Mouse (Mus musculus) midbrain, embryonic 11.5 days (tissue): ENCODE measurements at regions not wholly inside any gene's neighbourhood (a gene's known extent, or its start where the extent isn't known, plus 50 kb on each side); places are given as distances from the start of the nearest gene placed in this dataset.
A peak's percentile ranks its signal among the peaks of the same experiment; 100 is the strongest.
"Not testable (repeated sequence)": the region's sequence is repeated elsewhere in the genome, so short reads cannot be mapped to it uniquely, and the experiment has no call there.

Source experiments
- ATAC-seq: fragments of 200-750 bp; cut with Nextera tagmentation; 2 replicates; pipeline ENCODE4 v1.8.0; 2017; ENCODE audit warnings: moderate TSS enrichment, moderate library complexity; ENCODE audit not compliant: low FRiP score
- DNase-seq: peaks from one replicate; pipeline ENCODE4 v3.0.0; 2015; ENCODE audit warnings: low spot score; ENCODE audit errors: missing footprints
- H3K27ac ChIP-seq: fragments of 300-500 bp; sonication (generic); 2 replicates; pipeline ENCODE4 v1.5.1; 2014; ENCODE audit warnings: low read depth, low read length
- H3K27me3 ChIP-seq: fragments of 300-500 bp; sonication (generic); 2 replicates; pipeline ENCODE4 v1.6.1; 2014; ENCODE audit warnings: mild to moderate bottlenecking, low read length, moderate library complexity, mixed read lengths; ENCODE audit not compliant: control insufficient read depth, insufficient read depth
- H3K36me3 ChIP-seq: fragments of 300-500 bp; sonication (generic); 2 replicates; pipeline ENCODE4 v1.6.1; 2014; ENCODE audit warnings: mild to moderate bottlenecking, low read length, moderate library complexity, mixed read lengths; ENCODE audit not compliant: control insufficient read depth, insufficient read depth
- H3K4me1 ChIP-seq: fragments of 300-500 bp; sonication (generic); 2 replicates; pipeline ENCODE4 v1.6.1; 2014; ENCODE audit warnings: low read length; ENCODE audit not compliant: control insufficient read depth, insufficient read depth
- H3K4me2 ChIP-seq: fragments of 300-500 bp; sonication (generic); 2 replicates; pipeline ENCODE4 v1.6.1; 2014; ENCODE audit warnings: mild to moderate bottlenecking, moderate library complexity
- H3K4me3 ChIP-seq: fragments of 300-500 bp; sonication (generic); 2 replicates; pipeline ENCODE4 v1.5.1; 2014; ENCODE audit warnings: low read depth, low read length
- H3K9ac ChIP-seq: fragments of 300-500 bp; sonication (generic); 2 replicates; pipeline ENCODE4 v1.6.1; 2014; ENCODE audit warnings: low read length
- H3K9me3 ChIP-seq: fragments of 300-500 bp; sonication (generic); 2 replicates; pipeline ENCODE4 v1.6.1; 2016; ENCODE audit warnings: low read length; ENCODE audit not compliant: control insufficient read depth
- WGBS: fragments of 180-500 bp; shearing (Covaris S2); extraction: QIAGEN DNeasy Blood & Tissue Kit; methylation state at CpG from one replicate; pipeline ENCODE4 v1.1.7; 2014; 5-methylcytosine and 5-hydroxymethylcytosine counted together

GRCm38 (mm10) chr12:119102106-119102505 lies 135.9 kb upstream of the Abcb5 start:
- H3K9me3 ChIP-seq, H3K27ac ChIP-seq, H3K36me3 ChIP-seq, H3K4me2 ChIP-seq, H3K4me1 ChIP-seq, DNase-seq, H3K9ac ChIP-seq, H3K27me3 ChIP-seq, H3K4me3 ChIP-seq, ATAC-seq: not testable (repeated sequence)
- 82% methylated on average over 2 of the region's 2 CpGs for WGBS

- H3K27ac ChIP-seq = no peak overlapping the region
- H3K4me1 ChIP-seq = no peaks in the 10 kb centered on the region
- no peak overlapping the region for H3K9ac ChIP-seq
- H3K4me3 ChIP-seq = no peak overlapping the region
- ATAC-seq (no peak), DNase-seq (no peak)
- H3K36me3 ChIP-seq = no peaks in the 10 kb centered on the region
- H3K4me2 ChIP-seq = no peak overlapping the region
- H3K9me3 ChIP-seq = no peaks in the 10 kb centered on the region
- H3K27me3 ChIP-seq = no peaks in the 10 kb centered on the region
Observed at GRCm38 (mm10) chr12:119099736-119100135, 133.5 kb upstream of the Abcb5 start.

- H3K4me3 ChIP-seq = no peak overlapping the region
- no peak for ATAC-seq
- H3K27ac ChIP-seq = no peak overlapping the region
- no peak overlapping the region for H3K9ac ChIP-seq
- no peaks in the 10 kb centered on the region for H3K9me3 ChIP-seq
- H3K4me1 ChIP-seq = no peaks in the 10 kb centered on the region
- DNase-seq = no peak
- no peak overlapping the region for H3K4me2 ChIP-seq
- no peaks in the 10 kb centered on the region for H3K36me3 ChIP-seq
- 48% methylated on average over 1 of the region's 1 CpGs for WGBS
- no peaks in the 10 kb centered on the region for H3K27me3 ChIP-seq
Observed at GRCm38 (mm10) chr12:119097814-119098213, 131.6 kb upstream of the Abcb5 start.

GRCm38 (mm10) chr12:119094314-119094713 lies 128.1 kb upstream of the Abcb5 start:
- 100% methylated on average over 1 of the region's 1 CpGs for WGBS
- H3K27me3 ChIP-seq = no peaks in the 10 kb centered on the region
- DNase-seq = no peak
- H3K4me3 ChIP-seq = no peak overlapping the region
- H3K9me3 ChIP-seq = no peaks in the 10 kb centered on the region
- H3K9ac ChIP-seq = no peak overlapping the region
- no peaks in the 10 kb centered on the region for H3K36me3 ChIP-seq
- H3K4me1 ChIP-seq = no peaks in the 10 kb centered on the region
- no peak overlapping the region for H3K27ac ChIP-seq
- H3K4me2 ChIP-seq = no peak overlapping the region
- ATAC-seq = no peak

GRCm38 (mm10) chr12:119093402-119093801 lies 127.2 kb upstream of the Abcb5 start:
- H3K27ac ChIP-seq = no peak overlapping the region
- WGBS = 97% methylated on average over 2 of the region's 2 CpGs
- DNase-seq (no peak), ATAC-seq (no peak)
- H3K4me2 ChIP-seq = no peak overlapping the region
- no peaks in the 10 kb centered on the region for H3K4me1 ChIP-seq
- no peak overlapping the region for H3K9ac ChIP-seq
- no peaks in the 10 kb centered on the region for H3K36me3 ChIP-seq
- H3K27me3 ChIP-seq = no peaks in the 10 kb centered on the region
- no peaks in the 10 kb centered on the region for H3K9me3 ChIP-seq
- no peak overlapping the region for H3K4me3 ChIP-seq

DNA sequence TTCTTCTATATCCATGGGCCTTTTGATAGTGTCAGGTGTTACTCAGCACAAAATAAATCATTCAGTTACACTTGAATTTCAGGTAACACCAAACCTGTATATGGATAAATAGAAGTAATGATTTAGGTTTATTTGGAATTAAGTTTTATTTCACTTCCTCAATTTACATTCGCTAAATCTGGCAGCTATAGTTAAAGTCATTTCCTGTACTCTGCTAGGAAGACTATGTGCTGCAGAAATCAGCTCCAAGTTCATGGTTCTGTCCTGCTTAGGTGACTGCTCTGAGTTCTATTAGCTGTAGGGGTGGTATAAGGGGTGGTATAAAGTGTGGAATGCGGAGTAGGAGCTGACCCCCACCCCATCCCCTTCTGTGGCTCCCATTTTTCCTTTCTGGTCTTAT lies 123.1 kb upstream of the Abcb5 start:
- WGBS = 91% methylated on average over 2 of the region's 2 CpGs
- Histone ChIP-seq H3K27me3 (no peaks in the 10 kb centered on the region), H3K4me1 (no peaks in the 10 kb centered on the region), H3K27ac (no peak overlapping the region), H3K9ac (no peak overlapping the region), H3K4me3 (no peak overlapping the region), H3K36me3 (no peaks in the 10 kb centered on the region), H3K9me3 (no peaks in the 10 kb centered on the region), H3K4me2 (no peak overlapping the region)
- DNase-seq = no peak
- ATAC-seq = no peak

DNA sequence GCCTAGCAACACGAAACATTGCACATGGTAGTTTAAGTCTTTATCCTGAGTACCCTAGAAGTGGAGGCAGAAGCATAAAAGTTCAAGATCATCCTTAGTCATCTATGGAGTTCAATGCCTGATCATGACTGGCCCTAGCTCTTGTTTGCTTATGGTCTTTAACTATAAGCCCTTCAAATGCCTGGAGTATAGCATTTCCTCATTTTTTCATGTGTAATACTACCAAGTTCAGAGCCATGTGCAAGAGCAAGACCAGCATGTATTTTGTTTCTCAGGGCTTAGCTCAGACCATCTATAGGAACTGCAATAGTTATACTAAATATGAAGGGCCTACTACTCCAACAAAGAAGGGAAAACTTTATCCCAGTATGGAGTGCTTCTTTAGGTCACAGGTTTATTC lies 122.4 kb upstream of the Abcb5 start:
- H3K4me3 ChIP-seq = no peak overlapping the region
- no peak overlapping the region for H3K9ac ChIP-seq
- DNase-seq = no peak
- no peak overlapping the region for H3K27ac ChIP-seq
- H3K36me3 ChIP-seq = no peaks in the 10 kb centered on the region
- no peaks in the 10 kb centered on the region for H3K9me3 ChIP-seq
- 82% methylated on average over 1 of the region's 1 CpGs for WGBS
- no peak for ATAC-seq
- H3K4me1 ChIP-seq = no peaks in the 10 kb centered on the region
- H3K4me2 ChIP-seq = no peak overlapping the region
- no peaks in the 10 kb centered on the region for H3K27me3 ChIP-seq

DNA sequence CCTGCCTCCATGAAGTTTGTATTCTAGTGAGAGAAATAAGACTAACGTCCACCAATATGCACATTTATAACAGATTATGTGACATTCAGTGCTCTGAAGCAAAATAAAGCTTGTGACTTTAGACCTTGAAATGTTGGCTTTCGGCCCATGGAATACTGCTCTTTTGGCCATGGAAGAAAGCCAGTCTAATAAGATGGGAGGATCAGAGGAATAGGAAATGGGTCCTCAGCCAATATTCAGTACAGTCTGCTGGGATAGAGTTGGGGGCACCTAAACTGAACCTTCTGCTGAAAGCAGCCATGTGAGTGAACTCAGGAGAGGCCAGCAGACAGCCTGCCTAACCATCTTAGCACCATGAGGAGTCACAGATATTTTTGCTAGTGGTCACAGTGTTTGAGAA lies 118.6 kb upstream of the Abcb5 start:
- H3K9ac ChIP-seq = no peak overlapping the region
- WGBS = 85% methylated on average over 2 of the region's 2 CpGs

GRCm38 (mm10) chr12:119082781-119083180 lies 116.6 kb upstream of the Abcb5 start:
- H3K4me3 ChIP-seq = no peak overlapping the region
- no peaks in the 10 kb centered on the region for H3K27me3 ChIP-seq
- no peaks in the 10 kb centered on the region for H3K4me1 ChIP-seq
- no peak overlapping the region for H3K27ac ChIP-seq
- no peak for ATAC-seq
- no peaks in the 10 kb centered on the region for H3K9me3 ChIP-seq
- H3K36me3 ChIP-seq = no peaks in the 10 kb centered on the region
- H3K4me2 ChIP-seq = no peak overlapping the region
- no peak for DNase-seq
- H3K9ac ChIP-seq = no peak overlapping the region

More for the DNA sequence above, 118.6 kb upstream of the Abcb5 start:
- no peaks in the 10 kb centered on the region for H3K4me1 ChIP-seq
- no peak overlapping the region for H3K27ac ChIP-seq
- H3K27me3 ChIP-seq = no peaks in the 10 kb centered on the region
- H3K4me2 ChIP-seq = no peak overlapping the region
- no peaks in the 10 kb centered on the region for H3K36me3 ChIP-seq
- H3K4me3 ChIP-seq = no peak overlapping the region
- DNase-seq = no peak
- no peak for ATAC-seq
- H3K9me3 ChIP-seq = no peaks in the 10 kb centered on the region

GRCm38 (mm10) chr12:119075825-119076224 lies 109.6 kb upstream of the Abcb5 start:
- H3K4me1 ChIP-seq = peaks cover 6% of the 10 kb centered on the region; the same call in 1 of the 2 replicates
- H3K9me3 ChIP-seq = no peaks in the 10 kb centered on the region
- DNase-seq = peak; percentile 68
- H3K27ac ChIP-seq = no peak overlapping the region
- H3K4me2 ChIP-seq = no peak overlapping the region
- H3K9ac ChIP-seq = no peak overlapping the region
- no peak overlapping the region for H3K4me3 ChIP-seq
- H3K36me3 ChIP-seq = no peaks in the 10 kb centered on the region
- no peaks in the 10 kb centered on the region for H3K27me3 ChIP-seq
- WGBS = 83% methylated on average over 1 of the region's 1 CpGs
- ATAC-seq = no peak
